Mouse (Mus musculus): ENCODE results near the gene Asap2. TPM values are rescaled to one million over a fixed set of nuclear protein-coding genes. Genes with fewer than 3 reads are reported as not detected.
"Not testable (repeated sequence)": the region's sequence is repeated elsewhere in the genome, so short reads cannot be mapped to it uniquely, and the experiment has no call there.

Asap2 gene
- 7.3 and 8.3 TPM in 2 replicates for polyA plus RNA-seq (2015; fragmentation: Nextera tagmentation; extraction: Ambion mirVana)

DNA sequence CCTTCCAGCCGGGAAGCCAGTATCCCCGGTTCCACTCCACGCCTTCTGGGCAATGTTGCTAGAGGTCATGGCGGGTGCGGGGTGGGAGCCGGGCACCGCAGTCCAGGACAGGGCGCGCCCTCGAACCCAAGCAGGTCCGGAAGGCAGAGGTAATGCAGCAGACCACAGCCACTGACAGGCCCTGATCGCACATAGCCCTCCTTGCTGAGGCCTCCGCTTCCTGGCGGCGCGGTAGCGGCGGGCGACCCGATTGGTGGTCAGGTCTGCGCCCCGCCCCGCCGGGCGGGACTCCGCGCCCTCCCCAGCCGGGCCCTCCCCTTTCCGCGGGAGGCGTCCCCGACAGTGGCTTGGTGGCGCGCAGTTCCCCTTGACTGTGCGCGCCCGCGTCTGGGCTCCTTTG is at the start of gene Asap2:
Gene Asap2, plus strand, starts transcription at position 328 of the 400 bp plus-strand sequence.
- not testable (repeated sequence) for H3K9me3 ChIP-seq (ENCODE audit: control insufficient read depth, low read length); ATAC-seq (ENCODE audit: low read depth); H3K36me3 ChIP-seq (ENCODE audit: control insufficient read depth, insufficient read depth, low read length); H3K4me1 ChIP-seq (replicated peaks; ENCODE audit: control insufficient read depth, insufficient read depth, low read length); H3K27ac ChIP-seq (ENCODE audit: low read length); H3K27me3 ChIP-seq (ENCODE audit: control insufficient read depth, insufficient read depth, low read depth, low read length)
- Histone ChIP-seq H3K4me3 (ENCODE audit: low read length) (peak within 1 kb of the TSS; percentile 56), H3K4me2 (ENCODE audit: low read depth, low read length) (peak within 1 kb of the TSS; percentile 39), H3K9ac (ENCODE audit: low read length) (peak within 1 kb of the TSS; percentile 67)
- WGBS = 0% methylated on average over 15 of the region's 38 CpGs

DNA sequence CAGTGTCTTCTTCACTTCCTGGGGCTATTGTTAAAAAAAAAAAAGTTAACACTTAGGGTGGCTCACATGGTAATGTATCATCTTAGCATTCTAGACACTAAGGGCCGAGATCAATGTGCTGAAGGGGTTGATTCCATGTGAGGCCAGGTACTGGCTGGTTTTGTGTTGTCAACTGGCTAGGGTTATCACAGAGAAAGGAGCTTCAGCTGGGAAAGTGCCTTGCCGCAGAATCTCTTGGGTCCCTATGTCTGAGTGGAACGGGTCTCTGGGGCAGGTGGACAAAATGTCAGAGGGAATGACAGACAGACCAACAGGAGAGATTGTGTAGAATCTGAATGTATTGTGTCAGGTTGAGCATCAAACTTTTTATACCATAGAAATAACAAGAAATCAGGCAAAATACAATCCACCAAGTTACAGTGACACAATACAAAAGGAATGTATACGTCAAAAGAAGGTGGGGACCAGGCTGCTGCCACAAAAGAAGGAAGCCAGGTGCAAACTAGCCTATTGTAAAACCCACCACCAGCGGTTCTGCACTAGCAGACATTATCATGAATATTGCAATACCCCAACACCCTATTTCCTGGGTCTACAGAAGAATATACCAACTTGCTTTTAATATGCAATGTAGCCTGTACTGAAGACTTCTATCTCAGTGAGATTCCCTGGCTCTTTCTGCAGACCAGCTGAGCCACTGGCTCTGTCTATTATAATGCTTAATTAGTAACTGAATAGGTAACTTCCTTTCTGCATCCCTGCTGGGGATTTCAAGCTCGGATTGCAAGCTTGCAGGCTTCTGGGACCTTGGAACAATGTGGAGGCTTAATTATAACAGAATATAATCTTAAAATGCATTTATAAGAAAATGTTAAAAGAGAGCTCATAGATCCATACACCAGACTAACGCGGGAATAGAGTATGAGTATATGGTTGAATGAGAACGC is 42.9 kb upstream of the Asap2 start:
- H3K9ac ChIP-seq (ENCODE audit: low read length); H3K27me3 ChIP-seq (ENCODE audit: control insufficient read depth, insufficient read depth, low read depth, low read length); H3K27ac ChIP-seq (ENCODE audit: low read length); H3K9me3 ChIP-seq (ENCODE audit: control insufficient read depth, low read length); H3K36me3 ChIP-seq (ENCODE audit: control insufficient read depth, insufficient read depth, low read length); H3K4me3 ChIP-seq (ENCODE audit: low read length); H3K4me2 ChIP-seq (ENCODE audit: low read depth, low read length); ATAC-seq (ENCODE audit: low read depth); H3K4me1 ChIP-seq (replicated peaks; ENCODE audit: control insufficient read depth, insufficient read depth, low read length): not testable (repeated sequence)
- WGBS = 68% methylated on average over 9 of the region's 9 CpGs

DNA sequence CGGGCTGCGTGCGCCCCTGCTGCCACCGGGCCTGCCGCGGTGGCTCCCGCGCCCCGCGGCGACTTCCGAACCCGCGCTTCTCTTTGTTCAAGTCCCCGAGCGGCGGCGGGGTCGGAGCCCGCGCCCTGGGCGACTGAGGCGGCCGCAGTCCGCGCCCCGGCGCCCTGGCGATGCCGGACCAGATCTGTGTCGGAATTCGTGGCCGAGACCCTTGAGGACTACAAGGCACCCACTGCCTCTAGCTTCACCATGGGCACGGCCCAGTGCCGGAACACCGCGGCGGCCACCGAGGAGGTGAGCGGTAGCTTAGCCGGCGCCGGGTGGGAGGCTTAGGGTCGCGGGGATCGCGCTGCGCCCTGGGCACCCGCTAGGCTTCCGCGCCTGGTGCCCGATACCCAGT is 320 bp downstream of the Asap2 start:
- H3K4me1 ChIP-seq (replicated peaks; ENCODE audit: control insufficient read depth, insufficient read depth, low read length); ATAC-seq (ENCODE audit: low read depth); H3K27me3 ChIP-seq (ENCODE audit: control insufficient read depth, insufficient read depth, low read depth, low read length); H3K9me3 ChIP-seq (ENCODE audit: control insufficient read depth, low read length); H3K27ac ChIP-seq (ENCODE audit: low read length); H3K36me3 ChIP-seq (ENCODE audit: control insufficient read depth, insufficient read depth, low read length): not testable (repeated sequence)
- Histone ChIP-seq H3K9ac (ENCODE audit: low read length) (peak overlapping the region; percentile 67), H3K4me2 (ENCODE audit: low read depth, low read length) (peak overlapping the region; percentile 31; the same call in 1 of the 2 replicates), H3K4me3 (ENCODE audit: low read length) (peak overlapping the region; percentile 56)
- 0% methylated on average over 35 of the region's 52 CpGs for WGBS

DNA sequence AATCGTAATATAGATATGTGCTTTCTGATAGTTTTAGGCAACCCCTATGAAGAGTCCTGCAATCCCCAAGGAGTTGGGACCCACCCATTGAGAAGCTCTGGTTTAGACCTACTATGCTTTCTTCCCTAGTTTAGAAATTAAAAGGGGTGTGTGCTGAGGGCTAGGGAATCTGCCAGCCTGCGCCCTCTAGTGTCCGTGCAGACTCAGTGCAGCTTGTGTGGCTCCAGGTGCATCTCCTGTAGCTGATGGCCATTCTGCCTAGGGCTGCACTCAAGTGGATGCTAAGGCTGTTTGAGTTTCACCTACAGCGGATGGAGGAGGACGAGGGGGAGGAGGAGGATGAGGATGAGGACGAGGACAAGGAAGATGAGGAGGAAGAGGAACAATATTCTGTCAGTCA is 40.6 kb downstream of the Asap2 start:
- not testable (repeated sequence) for H3K4me2 ChIP-seq (ENCODE audit: low read depth, low read length); H3K36me3 ChIP-seq (ENCODE audit: control insufficient read depth, insufficient read depth, low read length); H3K27me3 ChIP-seq (ENCODE audit: control insufficient read depth, insufficient read depth, low read depth, low read length); H3K9me3 ChIP-seq (ENCODE audit: control insufficient read depth, low read length); H3K27ac ChIP-seq (ENCODE audit: low read length); H3K9ac ChIP-seq (ENCODE audit: low read length); H3K4me1 ChIP-seq (replicated peaks; ENCODE audit: control insufficient read depth, insufficient read depth, low read length); ATAC-seq (ENCODE audit: low read depth); H3K4me3 ChIP-seq (ENCODE audit: low read length)
- WGBS = 48% methylated on average over 6 of the region's 6 CpGs

DNA sequence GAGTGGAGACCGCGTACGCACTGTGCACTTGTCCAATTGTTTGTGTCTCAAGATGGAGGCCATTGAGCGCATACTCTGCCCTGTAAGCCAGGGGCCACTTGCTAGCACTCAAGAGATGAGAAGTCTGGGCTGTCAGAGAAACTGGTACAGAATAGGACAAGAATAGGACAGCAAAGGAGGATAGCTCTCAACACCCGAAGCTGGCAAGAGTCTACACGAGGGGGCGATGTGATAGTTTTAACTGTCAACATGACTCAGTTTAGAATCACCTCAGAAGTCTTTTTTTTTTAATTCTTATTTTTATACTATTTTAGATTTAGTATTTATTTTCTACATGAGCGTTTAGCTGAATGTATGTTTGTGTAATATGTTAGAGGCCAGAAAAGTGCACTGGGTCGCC is 56.5 kb downstream of the Asap2 start:
- H3K9me3 ChIP-seq (ENCODE audit: control insufficient read depth, low read length); H3K9ac ChIP-seq (ENCODE audit: low read length); H3K27me3 ChIP-seq (ENCODE audit: control insufficient read depth, insufficient read depth, low read depth, low read length); H3K36me3 ChIP-seq (ENCODE audit: control insufficient read depth, insufficient read depth, low read length); H3K27ac ChIP-seq (ENCODE audit: low read length); ATAC-seq (ENCODE audit: low read depth); H3K4me3 ChIP-seq (ENCODE audit: low read length); H3K4me1 ChIP-seq (replicated peaks; ENCODE audit: control insufficient read depth, insufficient read depth, low read length); H3K4me2 ChIP-seq (ENCODE audit: low read depth, low read length): not testable (repeated sequence)
- 89% methylated on average over 9 of the region's 9 CpGs for WGBS

DNA sequence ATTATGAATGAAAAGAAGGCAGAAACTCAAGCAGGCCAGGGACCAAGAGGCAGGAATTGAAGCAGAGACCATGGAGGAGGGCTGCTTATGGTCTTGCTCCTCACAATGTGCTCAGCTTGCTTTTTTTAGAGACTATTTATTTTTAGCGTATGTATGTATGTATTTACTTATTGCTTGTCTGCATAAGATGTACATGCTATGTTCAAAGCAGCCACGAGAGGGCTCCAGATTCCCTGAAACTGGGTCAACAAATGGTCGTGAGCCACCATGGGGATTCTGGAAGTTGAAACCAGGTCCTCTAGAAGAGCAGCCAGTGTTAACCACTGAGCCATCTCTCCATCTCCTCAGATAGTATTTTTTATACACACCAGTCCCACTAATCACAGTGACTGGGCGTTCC is 85.5 kb downstream of the Asap2 start:
- H3K9me3 ChIP-seq (ENCODE audit: control insufficient read depth, low read length); H3K4me2 ChIP-seq (ENCODE audit: low read depth, low read length): not testable (repeated sequence)

DNA sequence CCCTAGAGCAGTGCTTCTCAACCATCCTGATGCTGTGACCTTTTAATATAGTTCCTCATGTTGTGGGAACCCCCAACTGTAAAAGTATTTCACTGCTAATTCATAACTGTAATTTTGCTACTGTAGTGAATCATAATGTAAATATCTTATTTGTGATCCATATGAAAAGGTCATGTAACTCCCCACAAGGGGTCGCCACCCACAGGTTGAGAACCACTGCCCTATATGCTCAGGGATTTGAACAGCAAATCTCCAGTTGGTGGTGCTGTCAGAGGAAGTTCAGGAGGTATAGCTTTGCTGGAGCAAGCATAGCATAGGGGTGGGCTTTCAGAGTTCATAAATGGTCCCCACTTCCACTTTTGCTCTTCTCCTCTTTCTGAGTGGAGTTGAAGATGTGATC is 99.9 kb downstream of the Asap2 start:
- H3K4me3 ChIP-seq (ENCODE audit: low read length); H3K4me1 ChIP-seq (replicated peaks; ENCODE audit: control insufficient read depth, insufficient read depth, low read length); H3K9ac ChIP-seq (ENCODE audit: low read length); H3K36me3 ChIP-seq (ENCODE audit: control insufficient read depth, insufficient read depth, low read length); H3K9me3 ChIP-seq (ENCODE audit: control insufficient read depth, low read length); H3K4me2 ChIP-seq (ENCODE audit: low read depth, low read length); H3K27me3 ChIP-seq (ENCODE audit: control insufficient read depth, insufficient read depth, low read depth, low read length); H3K27ac ChIP-seq (ENCODE audit: low read length); ATAC-seq (ENCODE audit: low read depth): not testable (repeated sequence)
- 32% methylated on average over 1 of the region's 1 CpGs for WGBS

More for the DNA sequence above, 85.5 kb downstream of the Asap2 start:
- not testable (repeated sequence) for H3K4me1 ChIP-seq (replicated peaks; ENCODE audit: control insufficient read depth, insufficient read depth, low read length); H3K36me3 ChIP-seq (ENCODE audit: control insufficient read depth, insufficient read depth, low read length); H3K27ac ChIP-seq (ENCODE audit: low read length); H3K9ac ChIP-seq (ENCODE audit: low read length); ATAC-seq (ENCODE audit: low read depth); H3K4me3 ChIP-seq (ENCODE audit: low read length); H3K27me3 ChIP-seq (ENCODE audit: control insufficient read depth, insufficient read depth, low read depth, low read length)
- 21% methylated on average over 4 of the region's 4 CpGs for WGBS

DNA sequence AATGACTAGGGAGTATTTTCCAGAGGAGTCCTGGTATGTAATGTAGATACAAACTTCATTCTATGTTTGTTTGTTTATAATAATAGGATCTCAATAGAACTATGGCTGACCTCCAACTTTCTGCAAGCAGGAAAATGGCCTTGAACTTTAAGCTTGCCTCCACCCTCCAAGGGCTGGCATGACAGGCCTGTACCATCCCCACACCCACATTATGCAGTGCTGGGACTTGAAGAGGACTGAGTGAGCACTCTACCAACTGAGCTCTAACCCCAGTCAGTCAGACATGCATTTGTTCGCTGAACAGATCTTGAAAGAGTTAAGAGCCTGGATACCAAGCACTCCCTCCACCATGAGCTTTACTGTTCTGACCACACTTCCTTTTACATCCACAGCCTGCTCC is 102.2 kb downstream of the Asap2 start:
- not testable (repeated sequence) for H3K9me3 ChIP-seq (ENCODE audit: control insufficient read depth, low read length); H3K4me3 ChIP-seq (ENCODE audit: low read length); H3K4me2 ChIP-seq (ENCODE audit: low read depth, low read length); H3K27me3 ChIP-seq (ENCODE audit: control insufficient read depth, insufficient read depth, low read depth, low read length); ATAC-seq (ENCODE audit: low read depth); H3K4me1 ChIP-seq (replicated peaks; ENCODE audit: control insufficient read depth, insufficient read depth, low read length); H3K9ac ChIP-seq (ENCODE audit: low read length); H3K36me3 ChIP-seq (ENCODE audit: control insufficient read depth, insufficient read depth, low read length); H3K27ac ChIP-seq (ENCODE audit: low read length)
- 71% methylated on average over 1 of the region's 1 CpGs for WGBS

DNA sequence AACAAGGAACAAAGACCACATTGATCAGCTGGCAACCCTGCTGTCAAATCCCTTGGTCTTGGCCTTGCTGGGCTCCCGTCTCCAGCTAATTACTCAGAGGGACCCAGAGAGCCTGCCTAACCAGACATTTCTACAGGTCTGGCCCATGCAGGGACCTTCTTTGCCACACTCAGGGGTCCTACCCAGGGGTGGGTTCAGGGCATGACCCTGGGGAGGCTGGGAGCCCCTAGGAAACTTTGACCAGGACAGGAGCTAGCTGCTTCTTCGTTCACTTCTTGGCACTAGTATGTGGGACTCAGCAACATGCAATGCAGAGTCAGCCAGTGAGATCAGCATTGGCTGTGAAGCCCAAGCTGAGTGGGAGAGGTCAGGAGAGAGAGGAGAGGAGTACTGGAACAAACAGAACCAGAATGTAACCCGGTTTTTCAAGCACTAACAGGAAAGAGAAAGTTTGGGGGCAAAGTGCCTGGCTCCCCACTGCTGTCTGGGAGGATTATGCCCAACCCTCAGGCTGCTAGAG is 107.6 kb downstream of the Asap2 start:
- not testable (repeated sequence) for H3K27me3 ChIP-seq (ENCODE audit: control insufficient read depth, insufficient read depth, low read depth, low read length); H3K27ac ChIP-seq (ENCODE audit: low read length); H3K4me3 ChIP-seq (ENCODE audit: low read length); H3K9me3 ChIP-seq (ENCODE audit: control insufficient read depth, low read length); H3K4me1 ChIP-seq (replicated peaks; ENCODE audit: control insufficient read depth, insufficient read depth, low read length); H3K9ac ChIP-seq (ENCODE audit: low read length); H3K4me2 ChIP-seq (ENCODE audit: low read depth, low read length); ATAC-seq (ENCODE audit: low read depth); H3K36me3 ChIP-seq (ENCODE audit: control insufficient read depth, insufficient read depth, low read length)
- WGBS = 41% methylated on average over 3 of the region's 3 CpGs
